Mouse (Mus musculus) adrenal gland, postnatal 14 days (tissue): ENCODE results near the gene Mxra7. TPM values are rescaled to one million over a fixed set of nuclear protein-coding genes. Genes with fewer than 3 reads are reported as not detected.
"Not testable (repeated sequence)": the region's sequence is repeated elsewhere in the genome, so short reads cannot be mapped to it uniquely, and the experiment has no call there.

Experiments used
- DNase-seq: peaks from one replicate; pipeline ENCODE4 v3.0.0; 2021; ENCODE audit warnings: mixed read lengths
- total RNA-seq: library from RNA; stranded (reverse); gene quantifications from 2 replicates; pipeline ENCODE4 v1.2.3, GENCODE M21; 2021

The Mxra7 gene
- total RNA-seq, 1 experiment from 2014 or later: 32.8 TPM

DNA sequence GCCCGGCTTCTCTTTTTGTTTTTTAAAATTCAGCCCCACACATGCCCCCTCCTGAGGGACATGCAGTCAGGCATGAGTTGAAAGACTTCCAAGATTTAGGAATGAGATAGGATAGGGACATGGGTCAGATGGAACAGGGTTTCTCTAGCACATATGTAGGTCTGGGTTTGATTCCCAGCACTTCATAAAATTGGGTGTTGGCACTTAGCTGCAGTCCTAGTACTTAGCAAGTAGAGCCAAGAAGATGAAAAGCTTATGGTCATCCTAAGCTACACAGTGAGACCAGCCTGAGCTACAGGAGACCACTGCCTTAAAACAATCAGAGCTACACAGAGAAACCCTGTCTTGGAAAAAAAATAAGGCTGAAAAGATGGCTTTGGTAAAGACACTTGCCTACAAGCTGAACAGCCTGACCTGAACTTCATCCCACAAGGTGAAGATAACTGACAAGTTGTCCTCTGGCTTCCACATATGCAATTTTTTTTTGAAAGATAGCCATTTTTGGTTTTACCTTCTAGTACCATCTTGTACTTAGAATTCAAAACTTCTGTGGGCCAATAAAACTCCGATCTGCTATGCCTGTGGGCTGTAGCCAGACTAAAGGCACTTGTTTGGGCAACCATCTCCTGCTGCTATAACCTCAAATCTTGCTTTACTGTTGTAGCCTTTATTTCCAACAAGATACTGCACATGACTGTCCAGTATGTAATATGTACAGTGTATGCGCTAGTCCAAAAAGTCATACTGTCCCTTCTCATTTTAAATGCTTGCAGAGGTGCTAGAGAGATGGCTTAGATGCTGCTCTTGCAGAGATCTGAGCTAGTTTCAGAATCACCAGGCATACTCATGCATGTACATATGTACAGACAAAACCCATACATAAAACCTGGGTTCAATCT, 19.6 kb upstream of the Mxra7 start:
- DNase-seq: no peak

DNA sequence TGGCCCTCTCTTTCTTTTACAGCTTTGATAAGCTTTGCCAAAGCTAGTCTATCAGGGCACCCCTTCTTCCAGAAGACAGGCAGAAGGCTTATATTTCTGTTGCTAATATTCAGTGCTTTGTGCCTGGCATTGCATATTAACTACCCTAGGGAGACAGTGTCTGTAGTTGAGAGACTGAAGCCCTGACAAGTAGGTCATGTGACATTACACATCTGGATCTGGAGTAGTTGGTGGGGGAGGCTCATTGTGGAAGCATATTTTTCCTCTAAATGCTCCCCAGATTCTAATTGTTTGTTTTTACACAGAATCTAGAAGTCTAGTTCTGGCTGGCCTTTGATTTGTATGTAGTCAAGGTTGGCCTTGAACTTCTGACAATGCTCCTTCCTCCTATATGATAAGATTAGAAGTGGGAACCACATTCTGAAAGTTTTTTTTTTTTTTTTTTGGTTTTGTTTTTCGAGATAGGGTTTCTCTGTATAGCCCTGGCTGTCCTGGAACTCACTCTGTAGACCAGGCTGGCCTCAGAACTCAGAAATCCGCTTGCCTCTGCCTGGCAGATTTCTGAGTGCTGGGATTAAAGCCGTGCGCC, 18.8 kb upstream of the Mxra7 start:
- no peak for DNase-seq

DNA sequence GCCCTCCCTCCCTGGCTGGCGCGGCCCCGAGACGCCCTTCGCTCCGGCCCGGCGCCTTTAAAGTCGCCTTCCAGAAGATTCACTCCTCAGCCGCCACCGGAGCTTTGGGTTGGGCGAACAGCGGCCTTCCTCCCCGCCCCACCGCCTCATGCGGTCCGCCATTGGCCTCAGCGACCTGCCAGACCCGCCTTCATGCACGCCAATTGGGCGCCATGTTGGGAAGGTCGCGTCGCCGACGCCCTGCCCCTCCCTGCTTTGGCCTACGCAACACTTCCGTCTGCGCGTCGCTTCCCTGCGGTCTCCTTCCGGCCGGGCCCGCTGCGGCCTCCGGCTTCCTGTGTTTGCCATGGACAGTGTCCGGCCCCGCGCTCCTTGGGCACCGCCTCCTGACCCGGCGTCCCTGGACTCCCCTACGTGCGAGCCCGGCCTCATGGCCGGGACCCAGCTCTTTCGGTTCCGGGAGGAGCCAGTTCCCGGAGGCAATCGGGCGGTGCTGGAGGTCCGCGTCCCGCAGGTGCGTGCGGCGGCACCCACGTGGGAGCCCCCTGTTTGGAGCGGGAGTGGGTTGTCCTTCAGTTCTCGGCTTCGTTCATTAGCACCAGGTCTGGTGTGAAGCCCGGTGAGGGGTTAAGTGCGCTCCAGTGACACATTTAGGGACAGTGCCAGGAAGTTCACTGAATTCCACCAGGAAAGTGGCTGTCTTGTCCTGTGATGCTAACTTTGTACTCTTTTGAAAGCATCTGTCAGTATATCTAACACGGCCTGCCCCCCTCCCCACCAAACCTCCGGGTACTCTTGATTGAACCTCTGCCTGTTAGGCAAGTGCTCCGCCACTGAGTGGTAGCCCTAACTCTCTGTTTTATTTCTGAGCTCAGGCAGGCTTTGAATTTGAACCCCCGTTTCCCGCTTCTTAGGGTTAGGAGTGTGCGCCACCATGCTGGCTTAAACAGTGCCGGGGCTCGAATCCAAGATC, 15.7 kb upstream of the Mxra7 start, which contains the start of the genes Mettl23 and Jmjd6:
Mettl23 (plus strand) TSS at position 18 of the 973 bp plus-strand sequence.
Jmjd6 (minus strand) TSS at position 189 of the 973 bp plus-strand sequence.
- DNase-seq: peak; percentile 99

DNA sequence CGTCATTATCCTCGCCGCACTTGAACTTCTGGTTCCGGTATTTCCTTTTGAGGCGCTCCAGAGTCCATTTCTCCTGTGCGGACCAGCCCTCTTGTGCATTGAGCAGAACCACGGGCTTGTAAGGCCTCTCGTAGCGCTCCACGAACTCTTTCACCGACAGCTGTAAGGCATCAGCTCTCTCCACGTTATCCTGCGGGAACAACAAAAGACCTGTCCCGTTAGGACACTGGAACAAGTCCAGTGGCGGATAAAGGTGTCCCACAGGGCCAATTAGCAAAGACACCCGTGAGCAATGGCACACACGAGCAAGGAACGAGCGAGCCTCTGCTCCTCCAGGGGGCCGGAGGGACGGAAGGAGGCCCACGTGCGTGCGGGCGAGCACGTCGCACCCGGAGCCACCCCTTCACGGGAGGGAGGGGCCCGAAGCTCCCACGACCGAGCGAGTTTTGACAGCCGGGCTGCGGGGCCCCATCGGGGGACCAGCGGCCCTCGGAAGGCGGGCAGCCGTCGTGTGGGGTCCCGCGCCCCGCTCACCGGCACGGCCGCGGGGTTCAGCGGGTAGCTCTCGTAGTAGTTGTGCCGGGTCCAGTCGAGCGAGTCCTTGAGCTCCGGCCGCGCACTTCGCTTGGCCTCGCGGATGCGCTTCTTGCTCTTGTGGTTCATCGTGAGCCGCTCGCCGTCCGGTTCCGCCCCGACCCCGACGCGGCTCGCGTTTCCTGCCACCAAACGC, 14.8 kb upstream of the Mxra7 start:
- DNase-seq: peak; percentile 87

DNA sequence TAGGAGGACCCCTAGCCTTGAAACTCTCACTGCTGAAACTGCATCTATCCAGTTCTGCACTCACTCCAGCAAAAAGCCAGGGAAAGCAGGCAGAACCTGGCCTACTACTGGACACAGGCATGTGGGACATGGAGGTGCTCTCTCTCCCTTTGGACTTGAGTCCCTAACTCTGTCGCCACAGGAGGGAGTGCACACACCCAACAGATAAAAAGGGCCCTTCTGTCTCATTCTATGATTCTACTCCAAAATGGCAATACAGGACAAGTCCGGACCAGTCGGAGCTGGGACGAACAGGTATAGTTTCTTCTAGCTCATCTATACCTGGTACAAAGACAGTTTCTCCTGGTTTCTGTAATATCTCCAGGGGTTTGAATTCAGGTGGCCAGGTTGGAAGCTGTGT, 12.9 kb upstream of the Mxra7 start:
- DNase-seq: no peak

- DNase-seq: no peak
Measured at GRCm38 (mm10) chr11:116839601-116840000, 11.8 kb upstream of the Mxra7 start.

DNA sequence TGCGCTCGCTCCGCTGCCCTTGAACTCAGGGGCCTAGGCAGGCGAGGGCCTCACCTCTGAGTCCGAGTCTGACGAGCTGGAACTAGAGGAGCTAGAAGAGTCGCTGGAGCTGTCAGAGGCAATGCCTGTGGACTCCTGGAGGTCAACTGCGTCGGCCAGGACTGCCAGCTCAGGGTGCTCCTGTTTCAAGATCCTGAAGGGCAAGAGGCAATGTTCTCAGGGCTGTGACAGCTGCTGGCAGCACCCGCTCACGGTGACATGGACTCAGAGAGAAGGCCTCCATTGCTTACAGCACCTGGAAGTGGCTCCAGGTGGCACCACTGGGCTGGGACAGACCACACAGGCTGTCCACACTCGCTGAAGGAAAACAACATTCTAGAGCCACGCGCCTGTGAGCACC, 11.1 kb upstream of the Mxra7 start:
- DNase-seq: no peak

- DNase-seq: no peak
Measured at GRCm38 (mm10) chr11:116837441-116837840, 9.6 kb upstream of the Mxra7 start.

- no peak for DNase-seq
Measured at GRCm38 (mm10) chr11:116836283-116836682, 8.4 kb upstream of the Mxra7 start.

DNA sequence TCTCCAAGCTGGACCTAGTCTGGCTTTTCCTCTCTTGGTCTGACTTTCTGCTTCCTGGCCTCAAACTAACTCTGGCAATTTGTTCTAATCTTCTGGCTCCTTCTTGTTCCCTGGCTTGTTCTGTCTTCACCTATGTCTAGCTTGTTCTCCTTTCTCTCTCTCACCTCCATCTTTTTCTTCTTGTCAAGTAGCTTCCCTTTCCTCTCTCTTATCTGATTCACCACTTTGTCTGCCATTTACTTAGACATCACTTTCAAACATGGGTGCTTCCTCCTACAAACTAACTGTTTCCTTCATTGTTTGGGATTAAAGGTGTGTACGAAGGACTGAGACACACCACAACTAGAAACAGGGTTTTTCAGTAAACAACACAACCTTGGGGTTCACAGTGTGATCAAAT, 7.1 kb upstream of the Mxra7 start:
- no peak for DNase-seq

DNA sequence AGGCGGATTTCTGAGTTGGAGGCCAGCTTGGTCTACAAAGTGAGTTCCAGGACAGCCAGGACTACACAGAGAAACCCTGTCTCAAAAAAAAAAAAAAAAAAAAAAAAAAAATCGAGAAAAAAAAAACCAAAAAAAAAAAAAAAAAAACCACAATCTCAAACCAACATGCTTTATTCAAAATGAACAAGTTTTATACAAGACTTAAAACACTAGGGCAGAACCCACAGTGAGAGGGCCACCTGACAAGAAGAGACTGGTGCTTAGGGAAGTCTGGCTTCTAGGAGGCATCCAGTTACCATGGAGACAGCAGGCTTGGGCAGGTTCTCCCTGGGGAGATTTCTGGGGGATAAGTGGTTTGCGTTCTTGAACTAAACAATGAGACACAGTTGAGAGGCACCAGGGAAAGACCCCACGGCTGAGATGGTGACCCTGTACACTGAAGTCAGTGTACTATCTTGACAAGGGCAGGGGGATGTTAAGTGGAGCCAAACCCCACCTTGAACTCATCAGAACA, 4.4 kb upstream of the Mxra7 start:
- DNase-seq: no peak

DNA sequence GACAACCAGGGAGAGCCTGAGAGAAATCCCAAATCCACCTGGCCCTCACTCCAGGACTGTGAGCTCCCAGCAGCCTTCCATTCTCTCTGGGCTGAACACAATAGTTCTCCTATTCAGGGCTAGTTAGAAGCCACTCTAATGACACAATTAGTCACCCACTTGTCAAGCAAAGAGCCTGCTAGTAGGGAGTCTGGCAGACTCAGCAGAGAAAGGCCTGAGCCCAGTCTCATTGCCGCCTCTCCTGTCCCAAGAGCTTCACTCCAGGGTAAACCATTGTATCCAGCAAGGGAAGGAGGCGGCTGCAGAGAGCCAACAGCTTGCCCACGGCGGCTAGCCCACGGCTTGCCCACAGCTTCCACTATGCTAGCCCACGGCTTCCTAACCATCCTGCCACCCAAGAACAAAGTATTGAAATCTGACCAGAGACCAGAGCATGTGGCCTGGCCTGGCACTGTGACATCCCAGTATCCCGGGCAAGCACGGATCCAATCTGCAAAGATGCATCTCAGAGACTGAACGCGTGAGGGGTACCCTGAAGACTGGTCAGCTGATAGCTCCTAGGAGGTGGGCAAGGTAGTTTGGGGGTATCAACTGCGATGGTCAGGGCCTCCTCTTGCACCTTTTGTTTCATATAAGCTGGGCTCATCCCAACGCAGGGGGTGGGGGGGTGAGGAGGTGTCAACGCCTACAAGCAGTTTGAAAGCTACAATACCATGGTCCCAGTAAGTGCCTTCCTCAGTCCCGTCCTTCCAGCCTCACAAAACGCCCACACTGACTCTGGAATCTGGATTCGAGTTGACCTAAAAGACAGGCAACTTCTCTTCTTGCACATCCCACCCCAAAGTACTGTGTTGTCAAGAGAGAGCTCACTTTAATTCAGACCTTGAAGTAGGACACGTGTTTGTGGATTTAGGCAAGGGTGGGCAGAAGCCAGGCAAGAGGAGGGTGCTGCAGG, 1.0 kb downstream of the Mxra7 start:
- no peak for DNase-seq

DNA sequence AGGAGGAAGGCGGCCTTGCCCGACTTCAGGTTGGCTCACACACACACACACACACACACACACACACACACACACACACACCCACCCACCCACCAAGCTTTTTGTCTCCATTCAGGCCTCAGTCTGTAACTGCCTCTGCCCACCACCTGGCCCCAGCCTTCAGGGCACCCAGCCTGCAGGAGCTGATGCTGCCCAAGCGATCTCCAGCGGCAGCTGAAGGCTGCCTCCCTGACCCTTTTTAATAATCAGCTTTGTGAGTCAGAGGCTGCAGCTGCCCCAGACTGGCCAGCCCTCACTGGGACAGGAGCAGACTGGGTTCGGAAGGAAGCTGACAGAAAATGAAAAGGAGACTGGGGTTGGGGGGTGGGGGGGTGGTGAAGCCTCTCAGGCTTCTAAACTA, 2.6 kb downstream of the Mxra7 start:
- DNase-seq: peak; percentile 68

- not testable (repeated sequence) for DNase-seq
Measured at GRCm38 (mm10) chr11:116823885-116824284, 4.0 kb downstream of the Mxra7 start.

DNA sequence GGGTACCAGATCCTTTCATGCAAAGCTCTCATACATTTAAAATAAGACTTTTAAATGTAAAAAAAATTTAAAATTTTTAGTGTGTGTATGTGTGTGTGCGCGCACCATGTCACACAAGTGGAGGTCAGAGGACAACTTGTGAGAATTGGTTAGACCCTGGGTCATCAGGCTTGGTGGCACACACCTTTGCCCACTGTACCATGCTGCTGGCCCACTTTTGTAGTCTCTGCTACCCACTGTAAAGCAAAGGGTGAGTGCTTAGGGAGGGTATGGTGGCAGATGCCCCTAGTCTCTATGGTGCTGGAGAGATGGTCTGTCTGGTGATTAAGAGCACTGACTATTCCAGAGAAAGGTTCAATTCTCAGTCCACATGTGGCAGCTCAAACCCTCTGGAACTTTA, 4.6 kb downstream of the Mxra7 start:
- DNase-seq: no peak

DNA sequence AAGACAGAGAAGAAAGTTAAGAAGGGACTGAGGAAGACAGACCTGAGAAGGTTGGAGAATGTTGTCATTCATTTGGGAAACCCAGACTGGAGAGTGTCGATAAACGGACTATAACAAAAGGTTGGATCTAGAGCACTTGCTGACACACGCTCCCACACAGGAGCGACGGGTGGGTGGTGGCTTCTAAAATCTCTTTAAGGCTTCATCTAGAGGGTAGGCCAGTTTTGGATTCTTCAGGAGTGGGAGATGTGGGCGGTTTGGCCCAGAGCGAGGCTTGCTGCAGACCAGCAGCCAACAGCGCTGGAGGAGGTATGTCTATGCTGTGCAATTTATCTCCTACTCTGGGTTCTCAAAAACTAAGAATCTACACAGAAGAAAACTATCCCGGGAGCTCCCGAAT, 5.2 kb downstream of the Mxra7 start:
- no peak for DNase-seq

DNA sequence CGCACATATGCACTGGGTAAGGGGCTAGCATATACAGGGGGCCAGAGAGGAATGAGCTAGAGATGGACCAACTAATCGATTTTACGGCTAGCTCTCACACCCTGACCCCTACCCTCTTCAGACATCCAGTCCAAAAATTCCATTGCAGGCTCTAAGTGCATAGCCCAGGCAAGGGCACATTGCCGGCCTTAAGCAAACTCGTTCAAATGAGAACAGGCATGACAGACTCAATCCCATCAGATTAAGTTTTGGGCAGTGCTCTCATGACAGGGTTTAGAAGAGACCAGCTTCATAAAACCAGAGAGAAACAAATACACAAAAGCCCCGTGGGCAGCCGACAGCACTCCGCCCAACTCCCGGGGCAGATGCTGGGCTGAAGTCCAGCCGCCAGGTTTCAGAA, 5.6 kb downstream of the Mxra7 start:
- no peak for DNase-seq

DNA sequence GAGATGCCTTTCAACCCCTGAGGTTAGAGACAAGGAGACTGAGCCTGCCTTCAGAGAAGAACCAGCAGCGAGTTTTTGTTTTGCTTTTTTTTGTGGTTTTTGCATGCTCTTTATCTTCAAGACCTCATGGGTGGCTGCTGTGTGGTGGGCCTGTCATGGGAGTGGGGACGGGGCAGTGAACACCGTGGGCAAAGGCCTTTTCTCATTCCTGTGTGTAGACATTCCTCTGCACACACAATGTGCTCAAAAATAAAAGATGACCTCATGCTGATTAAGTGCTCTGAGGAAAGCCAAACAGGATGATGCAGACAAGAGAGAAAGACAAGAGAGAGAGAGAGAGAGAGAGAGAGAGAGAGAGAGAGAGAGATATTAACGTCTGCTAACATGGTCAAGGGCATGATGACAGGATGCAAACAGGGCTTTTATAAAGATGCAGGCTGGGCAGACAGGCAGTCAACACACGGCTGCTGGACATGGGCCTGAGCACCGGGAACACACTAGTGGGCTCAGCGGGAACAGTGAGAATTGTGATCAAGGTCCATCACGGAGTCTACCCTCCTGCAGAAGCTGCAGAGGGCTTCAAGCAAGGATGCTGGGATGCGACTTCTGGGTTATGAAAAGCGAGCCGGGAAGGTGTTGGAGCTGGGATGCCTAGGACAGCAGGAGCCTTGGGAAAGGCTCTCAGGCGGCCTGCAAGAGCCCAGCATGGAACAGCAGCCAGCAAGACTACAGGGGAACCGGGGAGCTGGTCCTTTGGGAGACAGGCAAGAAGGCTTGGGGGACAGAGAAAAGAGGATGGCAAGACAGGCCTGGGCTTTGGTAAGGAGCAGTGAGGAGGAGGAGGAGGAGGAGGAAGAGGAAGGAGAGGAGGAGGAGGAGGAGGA, 6.5 kb downstream of the Mxra7 start:
- DNase-seq: no peak

DNA sequence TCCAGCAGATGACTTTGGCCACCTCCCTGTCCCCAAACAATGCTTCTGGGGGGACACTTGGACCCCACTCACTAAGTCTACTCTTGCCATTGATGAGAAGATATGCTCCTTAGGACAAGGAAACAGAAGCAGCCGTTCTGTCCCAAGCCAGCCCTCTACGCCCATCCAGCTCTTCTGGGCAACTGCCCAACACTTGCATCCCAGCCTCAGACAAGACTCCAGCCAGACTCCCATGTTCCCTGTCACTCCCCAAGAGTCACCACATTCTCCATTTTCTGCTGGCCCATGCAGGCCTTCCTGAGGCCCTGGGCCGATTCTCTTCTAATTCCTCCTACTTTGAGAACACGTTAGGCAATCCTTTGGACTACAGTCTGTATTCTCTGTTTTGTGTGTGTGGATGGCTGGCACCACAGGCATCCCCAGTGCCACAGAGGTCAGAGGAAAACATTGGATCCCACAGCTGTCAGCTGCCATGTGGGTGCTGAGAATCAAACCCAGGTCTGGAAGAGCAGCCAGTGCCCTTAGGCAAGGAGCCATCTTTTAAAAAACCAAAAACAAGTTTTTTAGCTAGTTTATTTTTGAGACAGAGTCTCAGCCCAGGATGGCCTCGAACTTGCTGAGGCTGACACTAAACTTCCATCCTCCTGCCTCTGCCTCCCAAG, 7.8 kb downstream of the Mxra7 start:
- DNase-seq: no peak
